Mouse (Mus musculus): ENCODE results near the gene Txnrd1. TPM values are rescaled to one million over a fixed set of nuclear protein-coding genes. Genes with fewer than 3 reads are reported as not detected.

Gene Txnrd1
- total RNA-seq, 2 experiments from 2014 or later: 51.8 to 60.5 TPM

DNA sequence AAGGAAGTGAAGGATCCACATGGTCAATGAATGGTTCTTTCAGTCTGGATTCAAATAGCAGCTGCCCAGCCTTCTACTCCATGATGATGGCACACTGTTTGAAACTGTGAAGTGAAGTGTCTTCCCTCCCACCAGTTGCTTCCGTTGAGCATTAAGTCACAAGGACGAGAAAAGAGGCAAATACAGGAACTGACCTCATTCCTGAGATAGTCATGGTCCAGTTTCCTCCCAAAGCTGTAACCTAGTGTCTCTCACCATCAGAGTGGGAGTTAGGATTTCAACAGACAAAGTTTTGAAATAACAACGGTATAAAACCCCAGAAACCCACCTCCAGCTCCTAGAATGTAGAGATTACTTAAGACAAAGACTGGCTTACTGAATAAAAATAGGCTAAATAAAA, 89.8 kb downstream of the Txnrd1 start:
- no peak for DNase-seq

DNA sequence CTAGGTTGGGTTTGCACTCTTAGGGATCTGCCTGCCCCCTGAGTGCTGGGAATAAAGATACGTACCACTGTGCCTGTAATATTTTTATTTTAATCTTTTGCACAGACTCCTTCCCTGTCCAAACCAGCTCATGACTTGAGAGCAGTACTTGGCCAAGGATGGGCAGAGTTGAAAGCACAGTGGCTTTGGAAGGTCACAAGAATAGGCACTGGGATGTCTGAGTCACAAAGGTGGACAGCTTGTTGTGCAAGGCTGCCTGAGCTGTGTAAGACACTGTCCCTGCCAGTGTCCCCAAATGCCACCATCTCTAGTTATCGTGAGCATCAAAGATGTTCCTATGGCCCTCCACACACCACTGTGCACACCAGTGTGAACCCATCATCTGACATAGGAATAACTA, 91.0 kb downstream of the Txnrd1 start:
- no peak for DNase-seq

DNA sequence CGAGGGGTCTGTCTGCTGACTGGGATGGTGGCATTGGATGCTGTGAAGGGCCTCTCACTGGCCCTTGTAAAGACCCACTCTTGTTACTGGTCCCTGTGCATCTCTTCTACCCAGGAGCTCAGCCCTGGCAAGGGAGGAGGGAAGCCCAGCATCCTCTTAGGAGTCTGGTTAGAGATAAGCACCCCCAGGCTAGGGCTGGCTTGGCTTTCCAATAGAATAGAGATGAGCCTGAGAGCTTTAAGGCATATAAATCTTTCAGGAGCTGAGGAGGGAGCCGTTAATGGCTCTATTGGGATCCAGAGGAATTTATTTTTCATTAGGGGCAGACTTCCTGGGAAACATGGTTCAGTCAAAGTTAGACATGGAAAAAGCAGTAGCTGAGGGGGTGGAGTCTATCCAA, 91.9 kb downstream of the Txnrd1 start:
- no peak for DNase-seq

DNA sequence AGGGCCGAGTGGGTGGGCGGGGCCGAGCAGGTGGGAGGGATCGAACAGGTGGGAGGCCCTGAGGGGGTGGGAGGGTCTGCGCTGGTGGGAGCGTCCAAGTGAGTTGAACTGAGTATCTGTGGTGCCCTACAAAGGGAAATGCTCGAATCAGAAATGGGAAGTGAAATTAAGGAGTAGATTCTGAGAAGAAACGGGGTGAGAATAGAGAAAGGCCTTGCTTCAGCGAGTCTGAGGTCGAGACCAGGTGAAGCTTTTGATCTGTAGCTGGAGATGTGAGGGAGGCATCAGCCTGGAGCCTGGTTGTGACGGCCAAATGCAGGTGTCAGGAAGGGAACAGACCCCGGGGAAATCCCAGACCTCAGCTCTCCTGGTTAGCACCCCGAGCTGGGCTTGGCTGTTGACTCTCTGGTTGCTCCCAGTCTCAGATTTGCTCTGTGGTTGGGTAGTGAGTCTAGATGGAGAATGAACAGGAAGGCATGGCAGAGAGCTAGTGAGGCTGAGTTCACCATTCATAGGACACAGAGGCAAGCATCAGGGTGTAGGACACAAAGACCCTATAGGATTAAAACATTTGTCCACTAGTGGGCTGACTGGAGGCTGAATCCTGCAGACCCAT, 101.4 kb downstream of the Txnrd1 start:
- no peak for DNase-seq

DNA sequence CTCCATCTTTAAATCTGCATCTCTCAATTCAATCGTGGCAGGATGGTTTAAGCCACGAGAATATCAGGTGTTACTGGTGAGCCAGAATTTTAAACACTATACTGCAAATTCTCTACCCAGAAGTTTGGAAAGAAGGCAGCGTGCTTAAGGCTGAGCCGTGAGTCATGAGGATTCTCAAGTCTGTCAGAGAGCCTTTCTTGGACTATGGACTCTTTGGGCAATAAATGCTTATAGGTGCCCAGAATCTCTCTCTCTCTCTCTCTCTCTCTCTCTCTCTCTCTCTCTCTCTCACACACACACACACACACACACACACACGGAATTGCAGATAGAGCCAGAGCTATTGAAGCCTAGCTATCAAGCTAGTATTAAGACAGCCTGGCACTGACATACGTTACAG, 102.0 kb downstream of the Txnrd1 start:
- DNase-seq: no peak

Other genes starting within 250 kb of the Txnrd1 start
- gene 1190007I07Rik, start 210.7 kb upstream of the Txnrd1 start, total RNA-seq (2021): 10 to 100 TPM; 18.6 to 21.7 TPM
- 10 to 100 TPM; 43.8 to 48.9 TPM for gene Tdg, start 204.1 kb upstream of the Txnrd1 start, total RNA-seq (2021)
- gene Glt8d2, start 143.3 kb upstream of the Txnrd1 start, total RNA-seq (2021): 1 to 10 TPM; 3.0 to 3.9 TPM
- 10 to 100 TPM; 37.1 to 38.5 TPM for gene Hcfc2, start 137.8 kb upstream of the Txnrd1 start, total RNA-seq (2021)
- gene Nfyb, start 69.8 kb upstream of the Txnrd1 start, total RNA-seq (2021): 10 to 100 TPM; 23.2 to 24.9 TPM
- 1 to 10 TPM; 2.0 to 2.5 TPM for gene Eid3, start 32.7 kb downstream of the Txnrd1 start, total RNA-seq (2021)
- 1 to 10 TPM; 3.6 to 5.2 TPM for gene Chst11, start 151.5 kb downstream of the Txnrd1 start, total RNA-seq (2021)